Mouse (Mus musculus) heart, postnatal 0 days (tissue): Measurements from ENCODE around the gene Mymx.

Source experiments
- CTCF ChIP-seq: IDR thresholded peaks from 2 replicates; pipeline ENCODE4 v1.5.1; 2016; ENCODE audit warnings: antibody characterized with exemption, control low read depth, low read depth
- EP300 ChIP-seq: IDR thresholded peaks from 2 replicates; pipeline ENCODE4 v1.6.1; 2016; ENCODE audit warnings: antibody characterized with exemption, low read depth

DNA sequence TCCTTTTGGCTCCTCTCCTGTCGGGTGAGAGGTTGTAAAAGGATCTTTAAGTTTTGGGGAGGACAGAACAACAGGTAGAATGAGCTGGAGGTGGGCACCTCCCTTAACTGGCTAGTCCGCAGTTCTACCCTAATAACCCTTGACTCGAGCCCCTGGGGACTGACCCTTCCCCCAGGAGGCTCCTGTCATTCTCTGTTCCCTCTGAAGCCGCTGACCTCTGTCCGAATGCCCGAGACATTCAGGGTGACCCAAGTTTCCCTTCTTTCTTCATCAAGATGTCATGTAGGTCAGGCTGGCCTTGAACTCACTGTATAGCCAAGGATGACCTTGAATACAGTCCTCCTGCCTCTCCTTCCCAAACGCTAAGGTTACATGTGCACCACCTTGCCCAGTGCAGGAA is 13.5 kb downstream of the Mymx start:
- TF ChIP-seq EP300 (no peak), CTCF (no peak)
